ENCODE assay signal across 15 mouse cellular contexts in the genomic region with DNA sequence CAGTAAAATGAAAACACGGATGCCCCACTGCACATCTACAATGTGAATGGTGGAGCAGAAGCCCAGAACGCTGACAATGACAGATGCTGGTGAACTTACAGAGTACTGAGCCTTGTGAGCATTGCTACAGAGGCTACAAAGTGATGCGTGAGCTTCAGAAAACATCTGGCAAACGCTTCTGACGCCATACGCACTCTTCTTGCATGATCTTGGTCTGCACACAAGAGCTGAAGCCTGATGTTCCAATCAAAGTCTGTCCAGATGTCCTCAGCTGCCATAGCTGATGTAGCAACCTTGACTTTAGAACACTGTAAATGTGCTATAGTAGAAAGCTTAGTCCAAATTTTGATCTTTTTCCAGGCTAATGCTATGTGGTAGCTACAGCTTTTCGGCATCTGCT.
"Had no signal": no experiment of that assay in that cellular context is flagged by ENCODE, and none has a peak within 500 bp of the region (broad histone marks: within the 10 kb centered on the region; RNA-seq: fewer than 3 reads in every experiment).

No protein-coding gene starts in this region.

- H3K4me3 ChIP-seq: hindbrain, embryonic 15.5 days; limb, embryonic 12.5 days; megakaryocyte, embryonic 14.5 days; midbrain, embryonic 13.5 days had no signal

- DNase-seq: kidney, adult 2 months; kidney, postnatal 36 days; layer of hippocampus, adult 9-11 months; layer of hippocampus, postnatal 36 days; right cerebral cortex, adult 18-20 months; right cerebral cortex, postnatal 25 days; thymus, postnatal 36 days had no signal

- ATAC-seq: intestine, embryonic 16.5 days; midbrain, embryonic 13.5 days had no signal

- H3K4me2 ChIP-seq: hindbrain, embryonic 15.5 days; limb, embryonic 12.5 days; midbrain, embryonic 13.5 days had no signal

- H3K9me3 ChIP-seq: hindbrain, embryonic 15.5 days; limb, embryonic 12.5 days; midbrain, embryonic 13.5 days had no signal

- H3K27ac ChIP-seq: hindbrain, embryonic 15.5 days; kidney, postnatal 0 days; limb, embryonic 12.5 days; liver, embryonic 14.5 days; macrophage; midbrain, embryonic 13.5 days had no signal

- H3K4me1 ChIP-seq: hindbrain, embryonic 15.5 days; limb, embryonic 12.5 days; megakaryocyte, embryonic 14.5 days; midbrain, embryonic 13.5 days had no signal

- H3K27me3 ChIP-seq: hindbrain, embryonic 15.5 days; limb, embryonic 12.5 days; megakaryocyte, embryonic 14.5 days; midbrain, embryonic 13.5 days had no signal

- H3K9ac ChIP-seq: hindbrain, embryonic 15.5 days; limb, embryonic 12.5 days; liver, embryonic 14.5 days; midbrain, embryonic 13.5 days had no signal

- H3K36me3 ChIP-seq: hindbrain, embryonic 15.5 days; limb, embryonic 12.5 days; midbrain, embryonic 13.5 days had no signal
